Mouse (Mus musculus) spleen, adult 2 months (tissue): Measurements from ENCODE around the gene Urb2. TPM values are rescaled to one million over a fixed set of nuclear protein-coding genes. Genes with fewer than 3 reads are reported as not detected.
A peak's percentile ranks its signal among the peaks of the same experiment; 100 is the strongest.

Source experiments
- DNase-seq, 2 experiments: peaks; one replicate each; pipeline versions ENCODE4 v3.0.0 to v3.0.0-alpha.2; 2012 to 2021; ENCODE audit warnings: low spot score in 2 of 2, low read depth in 1 of 2
- H3K27ac ChIP-seq: fragments of 200-500 bp; 2 replicates; pipeline ENCODE4 v1.5.1; 2012; ENCODE audit warnings: low read length, inconsistent platforms; ENCODE audit not compliant: insufficient read depth
- H3K27me3 ChIP-seq: fragments of 200-500 bp; 2 replicates; pipeline ENCODE4 v1.6.1; 2012; ENCODE audit warnings: mild to moderate bottlenecking, moderate library complexity, low read length, inconsistent platforms; ENCODE audit not compliant: control insufficient read depth, insufficient read depth
- H3K36me3 ChIP-seq: fragments of 200-500 bp; 2 replicates; pipeline ENCODE4 v1.6.1; 2012; ENCODE audit warnings: mild to moderate bottlenecking, low read length, inconsistent platforms; ENCODE audit not compliant: control insufficient read depth, insufficient read depth
- H3K4me1 ChIP-seq: fragments of 200-500 bp; 2 replicates; pipeline ENCODE4 v1.6.1; 2011; ENCODE audit warnings: inconsistent platforms; ENCODE audit not compliant: control insufficient read depth, insufficient read depth, insufficient read length
- H3K4me3 ChIP-seq: fragments of 200-500 bp; 2 replicates; pipeline ENCODE4 v1.5.1; 2011; ENCODE audit warnings: mild to moderate bottlenecking, inconsistent platforms; ENCODE audit not compliant: insufficient read depth, insufficient read length; ENCODE audit errors: extremely low read depth
- CTCF ChIP-seq: fragments of 200-500 bp; IDR thresholded peaks from 2 replicates; pipeline ENCODE4 v1.5.1; 2011; ENCODE audit warnings: mild to moderate bottlenecking, inconsistent platforms; ENCODE audit not compliant: insufficient read depth, insufficient read length, insufficient replicate concordance; ENCODE audit errors: extremely low read depth
- POLR2A ChIP-seq: fragments of 200-500 bp; IDR thresholded peaks from 2 replicates; pipeline ENCODE4 v1.6.1; 2011; ENCODE audit warnings: low read depth, low read length, inconsistent platforms
- WGBS: fragments of 180-500 bp; shearing (Covaris S2); methylation state at CpG from one replicate; pipeline ENCODE4 v1.1.7; 2018; 5-methylcytosine and 5-hydroxymethylcytosine counted together
- polyA plus RNA-seq: library from polyadenylated mRNA; depleted of rRNA; stranded (reverse); fragments of >200 nt; gene quantifications from 2 replicates; pipeline ENCODE4 v1.2.3, GENCODE M21; 2012

Gene Urb2
- polyA plus RNA-seq, 1 experiment = 4.0 TPM

DNA sequence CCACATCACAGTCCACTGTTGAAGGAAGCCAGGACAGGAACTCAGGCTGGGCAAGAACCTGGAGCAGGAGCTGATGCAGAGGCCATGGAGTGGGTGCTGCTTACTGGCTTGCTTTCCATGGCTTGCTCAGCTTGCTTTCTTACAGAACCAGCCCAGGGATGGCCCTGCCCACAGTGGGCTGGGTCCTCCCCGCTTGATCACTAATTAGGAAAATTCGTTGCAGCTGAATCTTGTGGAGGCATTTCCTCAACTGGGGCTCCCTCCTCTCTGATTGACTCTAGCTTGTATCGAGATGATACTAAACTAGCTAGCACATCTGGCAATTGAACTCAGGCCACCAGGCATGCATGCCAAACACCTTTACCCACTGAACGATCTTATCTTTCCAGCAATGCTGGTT is 18.0 kb downstream of the Urb2 start:
- Histone ChIP-seq H3K27me3 (no peaks in the 10 kb centered on the region), H3K36me3 (peaks cover 41% of the 10 kb centered on the region), H3K4me3 (no peak overlapping the region), H3K4me1 (no peaks in the 10 kb centered on the region), H3K27ac (no peak overlapping the region)
- 91% methylated on average over 4 of the region's 4 CpGs for WGBS
- no peak for TF ChIP-seq CTCF
- TF ChIP-seq POLR2A = no peak
- no peak for DNase-seq

DNA sequence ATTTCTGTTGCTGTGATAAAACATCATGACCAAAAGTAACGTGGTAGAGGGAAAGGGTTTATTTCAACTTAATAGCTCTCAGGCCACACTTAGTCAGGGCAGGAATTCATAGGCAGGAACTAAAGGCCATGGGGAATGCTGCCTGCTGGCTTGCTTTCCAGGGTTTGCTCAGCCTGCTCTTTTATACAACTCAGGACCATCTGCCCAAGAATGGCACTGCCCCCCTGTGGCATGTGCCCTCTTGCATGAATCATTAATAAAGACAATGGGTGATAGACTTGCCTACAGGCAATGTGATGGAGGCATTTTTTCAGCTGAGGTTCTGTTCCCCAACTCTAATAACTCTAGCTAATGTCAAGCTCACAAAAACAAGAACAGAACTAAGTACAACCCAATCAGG is 20.9 kb downstream of the Urb2 start:
- H3K4me3 ChIP-seq = no peak overlapping the region
- no peak for DNase-seq
- 93% methylated on average over 1 of the region's 1 CpGs for WGBS
- H3K4me1 ChIP-seq = no peaks in the 10 kb centered on the region
- no peak for TF ChIP-seq POLR2A
- no peak for TF ChIP-seq CTCF
- H3K36me3 ChIP-seq = peaks cover 37% of the 10 kb centered on the region
- H3K27ac ChIP-seq = no peak overlapping the region
- H3K27me3 ChIP-seq = no peaks in the 10 kb centered on the region

DNA sequence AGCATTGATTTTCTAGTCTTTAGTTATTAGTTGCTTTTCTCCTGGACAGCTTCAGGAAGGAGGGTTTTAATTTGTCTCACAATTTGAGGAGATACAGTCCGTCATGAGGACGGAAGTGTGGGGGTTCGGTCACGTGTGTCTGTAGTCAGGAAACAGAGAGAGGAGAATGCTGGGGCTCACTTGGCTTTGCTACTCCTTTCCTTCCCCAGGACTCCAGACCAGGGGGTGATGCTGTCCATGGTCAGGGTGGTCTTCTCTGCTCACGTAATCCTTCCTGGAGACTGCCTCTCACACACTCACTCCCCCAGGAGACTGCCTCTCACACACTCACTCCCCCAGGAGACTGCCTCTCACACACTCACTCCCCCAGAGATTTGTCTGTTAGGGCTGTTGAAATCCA is 23.1 kb downstream of the Urb2 start:
- H3K27ac ChIP-seq = no peak overlapping the region
- WGBS = 93% methylated on average over 5 of the region's 5 CpGs
- no peaks in the 10 kb centered on the region for H3K4me1 ChIP-seq
- peaks cover 24% of the 10 kb centered on the region for H3K36me3 ChIP-seq
- DNase-seq = no peak
- no peaks in the 10 kb centered on the region for H3K27me3 ChIP-seq
- H3K4me3 ChIP-seq = no peak overlapping the region
- TF ChIP-seq POLR2A (no peak), CTCF (no peak)

DNA sequence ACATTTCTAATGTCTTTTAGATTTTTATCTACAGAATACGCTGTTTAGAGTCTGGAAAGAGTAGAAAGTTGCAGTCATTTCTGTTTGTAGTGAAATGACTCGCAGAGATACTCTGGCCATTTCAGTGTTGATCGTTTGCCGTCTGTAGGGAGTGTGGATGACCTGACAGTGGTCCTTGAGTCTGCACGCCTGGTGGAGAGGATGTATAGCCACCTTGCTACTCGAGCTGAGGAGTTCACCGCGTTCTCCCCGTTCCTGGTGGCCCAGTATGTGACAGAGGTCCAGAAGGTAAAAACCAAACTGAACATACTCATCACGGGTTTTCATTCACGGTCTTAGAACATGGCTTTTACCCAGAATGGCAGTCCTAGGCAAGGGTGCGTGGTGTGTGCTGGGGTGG is 23.6 kb downstream of the Urb2 start:
- no peaks in the 10 kb centered on the region for H3K27me3 ChIP-seq
- WGBS = 96% methylated on average over 12 of the region's 12 CpGs
- DNase-seq = no peak
- H3K4me3 ChIP-seq = no peak overlapping the region
- TF ChIP-seq CTCF (no peak), POLR2A (no peak)
- peaks cover 21% of the 10 kb centered on the region for H3K36me3 ChIP-seq
- H3K4me1 ChIP-seq = no peaks in the 10 kb centered on the region
- no peak overlapping the region for H3K27ac ChIP-seq

DNA sequence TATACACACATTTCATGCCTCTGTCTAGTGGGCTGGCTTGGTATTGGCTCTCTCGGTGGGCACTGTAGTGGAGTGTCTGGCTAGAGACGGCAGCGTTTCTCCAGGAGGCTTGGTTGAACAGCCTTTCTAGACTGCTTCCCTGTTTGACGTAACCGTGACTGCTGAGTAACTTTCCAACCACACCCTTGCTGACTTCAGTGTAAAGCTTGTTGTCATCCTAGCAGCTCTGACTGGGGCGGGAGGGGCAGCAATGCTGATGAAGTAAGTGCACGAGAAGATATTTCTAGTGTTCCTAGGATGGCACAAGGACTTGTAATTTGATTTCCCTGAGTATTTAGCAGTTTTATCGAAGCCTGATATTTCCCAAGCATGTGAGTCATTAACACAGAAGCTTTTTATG is 24.5 kb downstream of the Urb2 start:
- DNase-seq = no peak
- 83% methylated on average over 8 of the region's 8 CpGs for WGBS
- no peak overlapping the region for H3K4me3 ChIP-seq

DNA sequence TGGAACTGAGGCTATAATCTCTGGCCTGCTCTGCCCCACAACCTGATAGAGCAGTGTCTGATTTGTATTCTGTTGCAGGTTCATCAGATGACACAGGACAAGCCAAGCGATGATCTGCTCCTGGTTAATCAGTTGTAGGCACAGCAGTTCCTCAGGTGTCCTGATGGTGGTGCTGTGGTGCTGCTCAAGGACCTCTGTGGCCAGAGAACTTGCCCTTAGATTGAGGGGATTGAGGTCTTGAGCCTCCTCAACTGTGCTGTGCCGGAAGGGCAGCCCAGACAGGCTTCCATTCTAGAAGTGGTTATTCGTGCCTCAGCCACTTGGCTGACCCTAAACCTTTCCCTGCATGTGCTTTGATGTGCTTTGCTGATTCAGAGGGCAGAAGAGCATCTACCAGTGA is 30.8 kb downstream of the Urb2 start:
- no peak overlapping the region for H3K27ac ChIP-seq
- H3K27me3 ChIP-seq = no peaks in the 10 kb centered on the region
- WGBS = 25% methylated on average over 3 of the region's 3 CpGs
- no peak for TF ChIP-seq POLR2A
- peak; percentile 91; the same call in 1 of the 2 replicates for TF ChIP-seq CTCF
- no peak overlapping the region for H3K4me3 ChIP-seq
- no peaks in the 10 kb centered on the region; the same call in 1 of the 2 replicates for H3K4me1 ChIP-seq
- peak in 1 of 2 experiments; percentile 55 for DNase-seq
- peaks cover 4% of the 10 kb centered on the region; the same call in 1 of the 2 replicates for H3K36me3 ChIP-seq

More for the DNA sequence above, 24.5 kb downstream of the Urb2 start:
- H3K27ac ChIP-seq = no peak overlapping the region
- TF ChIP-seq CTCF = no peak
- TF ChIP-seq POLR2A = no peak
- H3K4me1 ChIP-seq = no peaks in the 10 kb centered on the region
- H3K27me3 ChIP-seq = no peaks in the 10 kb centered on the region
- peaks cover 19% of the 10 kb centered on the region for H3K36me3 ChIP-seq

DNA sequence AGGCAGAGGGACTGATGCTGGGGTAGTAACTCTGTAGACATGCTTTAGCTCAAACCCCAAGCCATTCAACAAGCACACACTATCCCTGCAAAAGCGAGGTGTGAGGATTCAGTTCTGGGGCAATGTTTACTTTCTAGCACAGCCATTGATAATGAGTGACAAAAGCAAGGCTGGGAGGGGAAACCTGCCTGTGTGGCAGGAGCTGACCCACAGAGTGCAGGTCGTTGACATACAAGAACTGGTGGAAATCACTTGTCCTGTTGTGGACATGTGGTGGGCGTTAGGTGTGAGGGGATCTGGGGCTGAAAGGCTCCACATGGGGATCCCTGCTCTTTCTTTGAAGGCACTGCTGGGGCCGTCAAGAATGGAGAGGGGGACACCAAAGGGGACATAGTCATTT is 31.3 kb downstream of the Urb2 start:
- Histone ChIP-seq H3K4me3 (no peak overlapping the region), H3K4me1 (no peaks in the 10 kb centered on the region; the same call in 1 of the 2 replicates), H3K27me3 (no peaks in the 10 kb centered on the region), H3K36me3 (peaks cover 3% of the 10 kb centered on the region; the same call in 1 of the 2 replicates), H3K27ac (no peak overlapping the region)
- DNase-seq = no peak
- no peak for TF ChIP-seq POLR2A
- TF ChIP-seq CTCF = no peak
- 79% methylated on average over 4 of the region's 4 CpGs for WGBS
